18 mouse cellular contexts compared by ENCODE assay signal in the genomic region with DNA sequence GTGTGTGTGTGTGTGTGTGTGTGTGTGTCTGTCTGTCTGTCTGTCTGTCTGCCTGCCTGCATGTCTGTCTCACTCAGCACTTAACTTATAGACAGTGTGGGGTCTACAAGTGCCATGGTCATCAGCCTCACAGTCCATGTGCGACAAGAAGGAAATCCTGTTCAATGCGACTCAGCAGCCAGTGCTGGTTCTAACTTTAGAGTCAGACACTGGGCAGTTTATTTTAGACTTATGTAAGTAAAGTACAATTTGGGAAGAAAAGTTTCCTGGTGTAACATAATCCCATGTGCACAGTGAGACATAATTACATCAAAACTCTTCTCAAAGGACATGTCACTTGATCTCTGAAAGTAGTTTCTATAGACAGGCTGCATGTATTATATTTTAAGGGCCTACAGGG. TPM values are rescaled to one million over a fixed set of nuclear protein-coding genes. Genes with fewer than 3 reads are reported as not detected.
DNase-seq lines count a peak whose midpoint lies in the region; ATAC-seq lines count a peak whose summit lies in the region.
"Had no signal": no experiment of that assay in that cellular context is flagged by ENCODE, and none has a peak within 500 bp of the region (broad histone marks: within the 10 kb centered on the region; RNA-seq: fewer than 3 reads in every experiment).

No protein-coding gene starts in this region.

- ATAC-seq in frontal cortex, adult (ENCODE audit: low TSS enrichment) = peak; percentile 76
- ATAC-seq: activated CD4-positive, CD25-positive, alpha-beta regulatory T cell, adult 4 months; CD4-positive, CD25-positive, alpha-beta regulatory T cell, adult 4 months; Patski had no signal

- no peak for DNase-seq in frontal cortex, adult 2 months (ENCODE audit: extremely low spot score in 1 of 2, low spot score in 1 of 2)
- DNase-seq: adrenal gland, adult 2 months; adrenal gland, adult 8-10 months; adrenal gland, postnatal 10 days; adrenal gland, postnatal 14 days; adrenal gland, postnatal 25 days; adrenal gland, postnatal 36 days; B cell, adult 2 months; cerebellum, adult 11 months; cerebellum, adult 11-12 months; cerebellum, adult 18-20 months; cerebellum, adult 2 months had no signal

RNA-seq across cellular contexts. Expression of a gene that starts 21.7 kb away (rescaled TPM):
- polyA plus RNA-seq in frontal cortex, adult 2 months (2012; rRNA removed) = 42.1 and 45.8 TPM in 2 replicates

RNA-seq across cellular contexts. Expression of a gene that starts 56.9 kb away (rescaled TPM):
- polyA plus RNA-seq in frontal cortex, adult 2 months (2012; rRNA removed) = 4.5 and 5.6 TPM in 2 replicates
- polyA plus RNA-seq: G1E, Patski had no signal

RNA-seq across cellular contexts. Expression of a gene that starts 58.9 kb away (rescaled TPM):
- 1.0 and 1.2 TPM in 2 replicates for polyA plus RNA-seq in frontal cortex, adult 2 months (2012; rRNA removed)
- polyA plus RNA-seq: activated CD4-positive, CD25-positive, alpha-beta regulatory T cell, adult 4 months; adrenal gland, adult 2 months; C2C12; CD4-positive, CD25-positive, alpha-beta regulatory T cell, adult 4 months; cerebellum, adult 2 months; G1E; Patski had no signal
